Mouse (Mus musculus) intestine, embryonic 14.5 days (tissue): ENCODE results near the gene Clca4b. TPM values are rescaled to one million over a fixed set of nuclear protein-coding genes. Genes with fewer than 3 reads are reported as not detected.
"Not testable (repeated sequence)": the region's sequence is repeated elsewhere in the genome, so short reads cannot be mapped to it uniquely, and the experiment has no call there.

Experiments used
- ATAC-seq: fragments of 200-750 bp; cut with Nextera tagmentation; replicated peaks from 2 replicates; pipeline ENCODE4 v1.8.0; 2017; ENCODE audit warnings: low read depth, moderate number of reproducible peaks, moderate TSS enrichment, moderate library complexity; ENCODE audit not compliant: low FRiP score, low TSS enrichment
- DNase-seq: peaks from one replicate; pipeline ENCODE4 v3.0.0-alpha.2; 2018; ENCODE audit warnings: low spot score
- H3K27ac ChIP-seq: fragments of 300-500 bp; sonication (generic); 2 replicates; pipeline ENCODE4 v1.5.1; 2014; ENCODE audit warnings: low read depth, mild to moderate bottlenecking, control low read depth
- H3K27me3 ChIP-seq: fragments of 300-500 bp; sonication (generic); replicated peaks from 2 replicates; pipeline ENCODE4 v1.6.1; 2014; ENCODE audit warnings: low read length, control low read depth; ENCODE audit not compliant: control insufficient read depth, insufficient read depth
- H3K36me3 ChIP-seq: fragments of 300-500 bp; sonication (generic); 2 replicates; pipeline ENCODE4 v1.6.1; 2014; ENCODE audit warnings: low read length, control low read depth; ENCODE audit not compliant: control insufficient read depth, insufficient read depth
- H3K4me1 ChIP-seq: fragments of 300-500 bp; sonication (generic); replicated peaks from 2 replicates; pipeline ENCODE4 v1.6.1; 2014; ENCODE audit warnings: low read length, control low read depth, mixed read lengths; ENCODE audit not compliant: control insufficient read depth, insufficient read depth
- H3K4me2 ChIP-seq: fragments of 300-500 bp; sonication (generic); 2 replicates; pipeline ENCODE4 v1.6.1; 2014; ENCODE audit warnings: low read length
- H3K4me3 ChIP-seq: fragments of 300-500 bp; sonication (generic); 2 replicates; pipeline ENCODE4 v1.5.1; 2014; ENCODE audit warnings: low read depth, low read length, control low read depth, mixed read lengths
- H3K9ac ChIP-seq: fragments of 300-500 bp; sonication (generic); 2 replicates; pipeline ENCODE4 v1.6.1; 2014; ENCODE audit warnings: mild to moderate bottlenecking, low read length
- H3K9me3 ChIP-seq: fragments of 300-500 bp; sonication (generic); 2 replicates; pipeline ENCODE4 v1.6.1; 2016; ENCODE audit warnings: low read length, control low read depth; ENCODE audit not compliant: control insufficient read depth
- WGBS: fragments of 180-500 bp; shearing (Covaris S2); extraction: QIAGEN DNeasy Blood & Tissue Kit; methylation state at CpG from one replicate; pipeline ENCODE4 v1.1.7; 2014; 5-methylcytosine and 5-hydroxymethylcytosine counted together
- polyA plus RNA-seq: library from polyadenylated mRNA; unstranded; fragments of >200 nt; fragmentation: Nextera tagmentation; extraction: Ambion mirVana; gene quantifications from 2 replicates; pipeline ENCODE4 v1.2.1, GENCODE M21; 2014

The Clca4b gene
- polyA plus RNA-seq, 1 experiment from 2014 or later, result 0.23 TPM

- not testable (repeated sequence) for H3K4me2 ChIP-seq, H3K27me3 ChIP-seq, H3K9me3 ChIP-seq, H3K36me3 ChIP-seq, H3K4me3 ChIP-seq, H3K4me1 ChIP-seq, DNase-seq, H3K27ac ChIP-seq, ATAC-seq, H3K9ac ChIP-seq
- 37% methylated on average over 5 of the region's 5 CpGs for WGBS
These were observed 15.0 kb upstream of the Clca4b start for GRCm38 (mm10) chr3:144947376-144947775.

GRCm38 (mm10) chr3:144933625-144934024 is 1.3 kb upstream of the Clca4b start:
- H3K36me3 ChIP-seq, H3K4me1 ChIP-seq, ATAC-seq, H3K4me2 ChIP-seq, H3K27ac ChIP-seq, H3K9ac ChIP-seq, H3K27me3 ChIP-seq, H3K9me3 ChIP-seq, DNase-seq, H3K4me3 ChIP-seq: not testable (repeated sequence)

- 95% methylated on average over 1 of the region's 1 CpGs for WGBS
- ATAC-seq (no peak), DNase-seq (no peak)
- Histone ChIP-seq H3K4me3 (no peak overlapping the region), H3K36me3 (no peaks in the 10 kb centered on the region), H3K27me3 (no peaks in the 10 kb centered on the region), H3K27ac (no peak overlapping the region), H3K9me3 (no peaks in the 10 kb centered on the region), H3K4me2 (no peak overlapping the region), H3K4me1 (no peaks in the 10 kb centered on the region), H3K9ac (no peak overlapping the region)
These were observed 722 bp upstream of the Clca4b start for GRCm38 (mm10) chr3:144933011-144933491.

- no peak overlapping the region for H3K4me3 ChIP-seq
- no peaks in the 10 kb centered on the region for H3K27me3 ChIP-seq
- H3K27ac ChIP-seq, result no peak overlapping the region
- no peak overlapping the region for H3K4me2 ChIP-seq
- ATAC-seq (no peak), DNase-seq (no peak)
- no peak overlapping the region for H3K9ac ChIP-seq
- no peaks in the 10 kb centered on the region for H3K4me1 ChIP-seq
- no peaks in the 10 kb centered on the region for H3K36me3 ChIP-seq
- no peaks in the 10 kb centered on the region for H3K9me3 ChIP-seq
- 87% methylated on average over 2 of the region's 2 CpGs for WGBS
These were observed 18.3 kb downstream of the Clca4b start for GRCm38 (mm10) chr3:144914014-144914413.

- H3K9ac ChIP-seq, result no peak overlapping the region
- no peaks in the 10 kb centered on the region for H3K9me3 ChIP-seq
- no peaks in the 10 kb centered on the region for H3K4me1 ChIP-seq
- DNase-seq (no peak), ATAC-seq (no peak)
- H3K27me3 ChIP-seq, result no peaks in the 10 kb centered on the region
- no peak overlapping the region for H3K27ac ChIP-seq
- 91% methylated on average over 2 of the region's 2 CpGs for WGBS
- H3K36me3 ChIP-seq, result no peaks in the 10 kb centered on the region
- no peak overlapping the region for H3K4me3 ChIP-seq
- H3K4me2 ChIP-seq, result no peak overlapping the region
These were observed 35.2 kb downstream of the Clca4b start for GRCm38 (mm10) chr3:144897042-144897678.

GRCm38 (mm10) chr3:144890246-144890758 is 42.0 kb downstream of the Clca4b start:
- Histone ChIP-seq H3K36me3 (no peaks in the 10 kb centered on the region), H3K27ac (no peak overlapping the region), H3K4me2 (no peak overlapping the region), H3K27me3 (no peaks in the 10 kb centered on the region), H3K9me3 (no peaks in the 10 kb centered on the region), H3K9ac (no peak overlapping the region), H3K4me1 (no peaks in the 10 kb centered on the region), H3K4me3 (no peak overlapping the region)
- no peak for ATAC-seq
- WGBS, result 63% methylated on average over 2 of the region's 2 CpGs
- DNase-seq, result no peak

- Histone ChIP-seq H3K9me3 (no peaks in the 10 kb centered on the region), H3K27me3 (no peaks in the 10 kb centered on the region)
These were observed 45.4 kb downstream of the Clca4b start for GRCm38 (mm10) chr3:144886957-144887356.

GRCm38 (mm10) chr3:144872012-144872411 is 60.3 kb downstream of the Clca4b start:
- ATAC-seq, result not testable (repeated sequence)

More at GRCm38 (mm10) chr3:144886957-144887356, 45.4 kb downstream of the Clca4b start:
- no peak for ATAC-seq
- no peaks in the 10 kb centered on the region for H3K4me1 ChIP-seq
- no peak overlapping the region for H3K27ac ChIP-seq
- H3K9ac ChIP-seq, result no peak overlapping the region
- no peak for DNase-seq
- no peaks in the 10 kb centered on the region for H3K36me3 ChIP-seq
- H3K4me3 ChIP-seq, result no peak overlapping the region
- H3K4me2 ChIP-seq, result no peak overlapping the region

More at GRCm38 (mm10) chr3:144872012-144872411, 60.3 kb downstream of the Clca4b start:
- not testable (repeated sequence) for H3K9ac ChIP-seq, H3K4me1 ChIP-seq, H3K27me3 ChIP-seq, H3K4me3 ChIP-seq, H3K36me3 ChIP-seq, H3K9me3 ChIP-seq, H3K4me2 ChIP-seq, H3K27ac ChIP-seq, DNase-seq
- WGBS, result 63% methylated on average over 3 of the region's 4 CpGs
